Mouse (Mus musculus) mesoderm, embryonic 11.5 days (tissue): ENCODE measurements around the gene Ccdc152.

ENCODE experiments used
- DNase-seq: peaks from one replicate; pipeline ENCODE4 v3.0.0-alpha.2; 2012; ENCODE audit warnings: low read depth, low spot score

Gene Ccdc152

DNA sequence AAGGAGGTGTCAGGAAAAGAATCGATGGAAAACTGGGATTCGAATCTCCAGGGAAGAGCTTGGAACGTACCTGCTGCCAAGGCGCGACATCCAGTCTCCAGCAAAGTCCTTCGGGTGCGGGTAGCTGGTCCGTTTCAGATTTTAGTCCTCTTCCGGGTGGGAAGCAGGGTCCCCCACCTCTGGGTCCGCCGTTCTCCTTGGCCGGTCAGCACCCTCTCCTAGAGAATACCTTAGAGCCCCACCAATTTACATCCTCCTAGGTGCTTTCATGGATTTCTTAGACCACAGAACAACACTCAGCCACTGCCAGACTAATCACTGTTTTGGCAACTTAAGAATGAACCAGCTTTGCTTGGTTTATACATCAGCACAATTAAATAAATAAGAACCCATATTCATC, at the start of gene Ccdc152:
Gene Ccdc152, minus strand, starts transcription at position 101 of the 400 bp plus-strand sequence.
- DNase-seq = no peak

DNA sequence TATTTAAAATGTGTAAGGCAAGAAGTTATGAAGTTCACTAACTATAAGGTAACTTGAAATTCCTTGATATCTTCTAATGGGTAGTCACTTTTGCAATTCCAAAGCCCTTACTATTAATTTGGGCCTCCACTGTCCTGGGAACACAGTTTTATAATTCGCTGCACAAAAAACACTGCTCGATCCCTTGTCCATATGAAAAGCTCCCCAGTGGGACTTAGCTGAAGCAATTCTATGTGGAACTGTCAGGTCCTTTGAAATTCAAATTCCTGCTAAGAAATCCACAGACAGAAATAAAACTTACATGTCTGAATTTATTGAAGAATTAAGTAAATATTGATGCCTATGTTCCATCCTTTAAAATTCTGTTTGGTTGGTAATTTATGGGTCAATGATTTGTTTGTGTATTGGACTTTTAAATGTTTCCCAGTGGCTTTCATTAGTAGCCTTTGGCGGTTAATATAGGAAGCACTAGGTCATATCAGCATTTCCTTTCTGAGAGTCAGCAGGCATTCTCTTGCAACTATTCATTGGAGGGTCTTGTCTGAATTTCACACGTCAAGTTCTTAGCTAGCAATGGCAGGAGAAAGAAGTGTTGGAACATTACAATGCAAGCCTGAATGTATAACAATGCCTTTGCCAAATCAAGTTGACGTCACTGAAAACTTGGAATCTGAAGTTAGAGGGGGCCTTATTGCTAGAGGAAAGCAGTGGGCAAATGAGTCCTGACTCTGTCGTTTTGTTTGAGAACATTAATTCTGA, 46.2 kb upstream of the Ccdc152 start:
- DNase-seq = no peak

GRCm38 (mm10) chr15:3346682-3347081, 43.4 kb upstream of the Ccdc152 start:
- no peak for DNase-seq

DNA sequence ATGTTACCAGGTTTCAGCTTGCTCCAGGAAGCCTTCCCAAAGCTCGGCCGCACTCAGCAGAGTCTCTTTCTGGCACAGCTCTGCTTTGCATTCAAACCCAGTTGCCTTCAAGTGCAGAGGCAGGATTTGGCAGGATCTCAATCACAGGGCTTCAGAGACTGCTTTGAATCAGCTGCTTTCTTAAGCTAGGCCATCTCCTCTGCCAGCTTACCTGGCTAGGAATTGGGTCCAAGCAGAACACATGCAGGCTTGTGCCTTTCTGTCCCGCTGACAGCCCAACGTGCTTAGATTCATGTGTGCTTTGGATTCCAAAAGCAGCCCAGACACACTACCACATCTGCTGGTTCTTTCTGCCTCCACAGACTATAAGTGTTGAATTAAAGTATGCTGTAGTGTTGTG, 41.2 kb upstream of the Ccdc152 start:
- DNase-seq = no peak

DNA sequence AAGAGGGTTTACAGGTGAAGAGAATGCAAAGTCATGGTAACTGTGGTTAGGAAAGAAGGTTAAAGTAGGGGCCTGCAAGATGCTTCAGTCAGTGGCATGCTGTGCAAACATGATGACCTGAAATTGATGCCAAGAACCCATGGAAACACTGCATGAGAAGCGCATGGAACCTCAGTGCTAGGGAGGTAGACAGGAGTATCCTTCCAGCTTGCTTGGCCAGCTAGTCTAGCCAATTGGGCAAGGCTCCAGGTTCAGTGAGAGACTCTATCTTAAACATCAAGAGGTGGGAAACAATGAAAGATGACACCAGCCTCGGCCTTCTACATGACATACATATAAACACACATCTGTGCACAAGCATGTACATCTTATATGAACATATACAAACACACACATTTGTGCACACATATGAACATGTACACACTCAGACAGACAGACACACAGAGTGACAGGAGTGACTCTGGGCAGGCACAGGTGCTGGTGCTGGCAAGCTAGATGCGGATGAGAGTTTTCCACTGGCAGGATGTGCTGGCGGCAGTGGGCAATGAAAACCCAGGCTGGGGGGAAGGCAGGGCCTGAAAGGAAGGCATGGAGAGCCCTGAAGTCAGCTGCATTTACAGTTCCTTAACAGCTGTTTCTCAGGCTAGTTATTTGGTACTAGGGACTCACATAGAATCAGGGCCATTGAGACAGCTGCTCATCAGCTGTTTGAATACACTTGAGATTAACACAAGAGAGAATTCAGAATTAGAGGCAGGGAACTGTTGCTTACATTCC, 38.7 kb upstream of the Ccdc152 start:
- no peak for DNase-seq

DNA sequence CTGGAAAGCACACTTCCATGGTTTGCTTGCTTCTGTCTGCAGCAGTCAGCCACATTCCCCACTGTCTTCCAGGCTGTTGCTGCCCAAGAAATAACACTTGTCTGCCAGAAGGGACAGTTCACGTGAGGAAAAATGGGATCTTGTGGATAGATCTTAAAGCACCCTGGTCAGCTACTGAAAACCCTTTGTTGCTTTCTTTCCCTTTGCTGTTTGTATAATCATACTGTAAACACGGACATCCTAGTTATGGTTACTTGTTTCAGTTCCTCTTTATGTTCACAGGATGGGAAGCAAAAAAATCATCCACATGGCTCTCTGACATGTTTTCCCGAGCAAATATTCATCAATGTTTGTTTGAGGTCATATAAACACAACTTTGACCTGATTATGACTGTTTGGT, 36.5 kb upstream of the Ccdc152 start:
- DNase-seq = no peak

GRCm38 (mm10) chr15:3332517-3332916, 29.2 kb upstream of the Ccdc152 start:
- DNase-seq = no peak

DNA sequence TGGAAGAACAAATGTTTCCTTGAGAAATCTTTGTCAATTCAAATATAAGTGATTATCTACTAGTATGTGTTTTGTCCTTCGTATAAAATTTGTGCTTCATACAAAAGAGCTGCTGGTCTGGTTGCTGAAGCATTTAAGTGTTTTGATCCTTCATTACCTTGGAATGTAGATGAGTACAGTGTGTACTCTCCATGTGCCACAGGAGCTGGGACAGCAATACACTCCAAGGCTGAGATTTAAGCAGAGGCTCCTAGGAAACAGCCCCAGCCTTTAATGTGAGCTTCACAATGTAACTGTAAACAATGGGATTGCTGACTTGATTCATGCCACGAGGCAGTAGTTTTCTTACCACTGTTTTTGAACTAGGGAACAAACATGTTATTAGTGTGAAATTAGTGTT, 28.5 kb upstream of the Ccdc152 start:
- no peak for DNase-seq

GRCm38 (mm10) chr15:3330291-3330690, 27.0 kb upstream of the Ccdc152 start:
- DNase-seq = no peak

- no peak for DNase-seq
These were observed 19.7 kb upstream of the Ccdc152 start for GRCm38 (mm10) chr15:3323041-3323440.

DNA sequence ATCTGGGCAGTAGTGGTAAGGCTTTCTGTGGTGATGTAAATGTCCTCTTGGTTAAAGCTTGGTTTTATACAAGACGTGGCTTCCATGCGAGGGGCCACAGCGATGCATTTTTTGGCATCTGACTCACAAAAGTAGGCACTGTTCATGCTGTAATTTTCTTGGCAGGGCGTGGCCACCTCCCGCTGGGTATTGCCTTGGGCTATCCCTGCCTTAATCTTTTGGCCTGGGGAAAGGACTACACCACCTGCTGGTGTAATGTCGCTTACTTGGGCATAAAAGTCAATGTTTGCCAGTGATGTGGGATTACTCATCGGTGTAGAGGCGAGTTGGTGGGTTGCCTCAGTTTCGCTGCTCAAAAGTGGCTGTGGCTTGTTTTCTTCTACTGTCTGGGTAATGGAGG, 16.6 kb upstream of the Ccdc152 start:
- no peak for DNase-seq

- no peak for DNase-seq
These were observed 13.3 kb upstream of the Ccdc152 start for GRCm38 (mm10) chr15:3316617-3317016.

DNA sequence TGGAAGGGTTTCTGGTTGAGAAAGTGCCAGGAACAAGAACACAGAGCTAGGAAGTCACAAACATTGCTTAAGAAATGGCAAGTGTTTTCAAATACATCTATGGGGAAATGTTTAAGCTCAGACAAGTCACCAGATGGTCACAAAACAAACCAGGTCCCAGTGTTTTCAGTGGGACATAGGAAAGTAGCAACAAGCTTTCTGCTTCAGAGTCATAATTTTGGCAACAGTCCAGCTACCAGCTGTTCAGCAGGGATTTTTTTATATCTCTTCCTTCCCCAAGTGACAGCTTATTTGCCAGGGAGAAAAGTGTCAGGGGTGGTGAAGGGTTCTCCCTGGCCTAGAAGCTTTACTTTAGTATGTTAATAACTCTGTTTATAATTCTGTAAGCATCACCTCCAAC, 9.6 kb upstream of the Ccdc152 start:
- no peak for DNase-seq

- no peak for DNase-seq
These were observed 6.5 kb upstream of the Ccdc152 start for GRCm38 (mm10) chr15:3309856-3310255.

GRCm38 (mm10) chr15:3300361-3301100, 2.8 kb downstream of the Ccdc152 start:
- DNase-seq = no peak

- no peak for DNase-seq
These were observed 5.7 kb downstream of the Ccdc152 start for GRCm38 (mm10) chr15:3297615-3298014.

DNA sequence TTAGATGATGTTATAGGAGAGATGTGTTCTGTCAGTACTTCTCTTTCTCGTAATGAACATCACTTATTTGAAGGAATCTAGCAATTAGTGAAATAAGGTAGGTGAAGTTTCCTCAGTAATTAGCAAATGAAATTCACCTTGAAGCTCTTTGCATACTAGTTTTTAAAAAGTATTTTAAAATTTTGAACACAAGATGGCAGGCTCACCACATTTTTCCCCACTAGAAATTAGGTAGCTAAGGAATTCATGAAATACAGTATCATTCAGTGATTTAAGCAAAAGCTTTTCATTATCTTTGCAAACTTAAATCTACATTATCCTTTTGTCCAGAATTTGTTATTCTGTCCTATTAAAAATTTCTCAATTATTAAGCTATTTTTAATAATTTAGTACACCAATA, 7.3 kb downstream of the Ccdc152 start:
- no peak for DNase-seq

DNA sequence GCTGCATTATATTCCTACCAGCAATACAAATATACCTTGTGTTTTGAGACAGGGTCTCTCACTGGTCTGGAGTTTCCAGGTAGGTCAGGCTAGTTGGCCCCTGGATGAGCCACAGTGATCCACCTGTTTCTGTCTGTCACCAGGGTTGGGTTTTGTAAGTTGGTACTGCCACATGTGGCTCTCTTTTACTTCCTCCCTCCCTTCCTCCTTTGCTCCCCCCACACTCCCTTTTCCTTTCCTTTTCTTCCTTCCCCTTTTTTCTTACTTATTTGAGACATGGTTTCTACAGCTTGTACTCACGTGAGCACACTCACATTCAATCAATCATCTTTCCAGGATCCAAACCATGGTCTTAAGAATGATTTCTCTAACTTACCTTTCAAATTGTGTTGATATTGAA, 9.8 kb downstream of the Ccdc152 start:
- DNase-seq = no peak

DNA sequence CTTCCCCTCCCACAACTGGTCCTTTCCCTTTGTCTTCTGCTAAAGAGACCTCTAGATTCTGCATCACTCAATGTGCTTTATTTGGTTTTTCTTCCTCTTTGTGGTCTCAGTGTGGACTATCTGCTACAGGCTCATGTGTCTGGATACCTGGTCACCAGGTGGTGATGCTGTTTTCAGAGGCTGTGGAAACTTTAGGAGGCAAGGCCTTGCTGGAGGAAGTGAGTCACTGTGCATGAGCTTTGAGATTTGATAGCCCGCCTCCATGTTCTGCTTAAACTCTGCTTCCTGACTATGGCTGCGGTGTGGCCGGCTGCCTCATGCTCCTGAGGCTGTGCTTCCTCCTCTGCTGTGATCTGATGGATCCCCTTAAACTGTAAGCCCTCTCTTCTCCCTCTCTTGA, 12.9 kb downstream of the Ccdc152 start:
- no peak for DNase-seq

GRCm38 (mm10) chr15:3286032-3286431, 17.3 kb downstream of the Ccdc152 start:
- no peak for DNase-seq

DNA sequence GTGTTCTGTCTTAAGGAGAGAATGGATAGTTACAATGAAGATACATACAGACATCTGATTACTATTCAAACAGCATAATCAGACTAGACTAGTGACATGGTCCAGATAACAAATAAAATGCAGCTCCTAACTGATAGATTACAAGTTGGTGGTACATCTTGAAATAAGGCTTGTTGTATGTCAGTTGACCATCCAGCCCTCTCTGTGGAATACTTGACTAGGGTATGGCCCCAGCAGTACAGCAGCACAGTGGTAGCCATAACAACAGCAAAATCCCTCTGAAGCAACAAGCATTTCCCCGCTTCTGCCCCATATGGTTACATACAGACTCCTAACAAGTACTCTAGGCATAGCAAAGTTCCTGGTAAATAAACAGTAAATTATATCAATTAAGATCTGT, 21.6 kb downstream of the Ccdc152 start:
- no peak for DNase-seq

GRCm38 (mm10) chr15:3281216-3281615, 22.1 kb downstream of the Ccdc152 start:
- DNase-seq = no peak
